Mouse (Mus musculus): Measurements from ENCODE around the gene Gemin5. TPM values are rescaled to one million over a fixed set of nuclear protein-coding genes. Genes with fewer than 3 reads are reported as not detected.
A peak's percentile ranks its signal among the peaks of the same experiment; 100 is the strongest.
"Not testable (repeated sequence)": the region's sequence is repeated elsewhere in the genome, so short reads cannot be mapped to it uniquely, and the experiment has no call there.

Gene Gemin5
- polyA plus RNA-seq (2015; fragmentation: Nextera tagmentation; extraction: Ambion mirVana): 13.9 and 21.2 TPM in 2 replicates

- H3K36me3 ChIP-seq (ENCODE audit: poor library complexity, severe bottlenecking): peaks cover 34% of the 10 kb centered on the region
- H3K9me3 ChIP-seq (replicated peaks): peaks cover 5% of the 10 kb centered on the region; the same call in 1 of the 2 replicates
- peak within 1 kb of the TSS; percentile 66 for H3K4me2 ChIP-seq
- H3K4me3 ChIP-seq: peak within 1 kb of the TSS; percentile 82
- H3K27ac ChIP-seq: no peak within 1 kb of the TSS
- peak within 1 kb of the TSS; percentile 85 for H3K9ac ChIP-seq
- peak; percentile 89 for ATAC-seq
- H3K27me3 ChIP-seq: no peaks in the 10 kb centered on the region
- peaks cover 21% of the 10 kb centered on the region for H3K4me1 ChIP-seq
- 1% methylated on average over 64 of the region's 71 CpGs for WGBS
Observed at GRCm38 (mm10) chr11:58168167-58168915, at the start of gene Gemin5. Gene Gemin5 (minus strand): TSS chr11:58168539.

GRCm38 (mm10) chr11:58216823-58217222, 48.5 kb upstream of the Gemin5 start:
- Histone ChIP-seq H3K4me1 (no peaks in the 10 kb centered on the region), H3K36me3 (ENCODE audit: poor library complexity, severe bottlenecking) (no peaks in the 10 kb centered on the region), H3K4me2 (no peak overlapping the region), H3K9ac (no peak overlapping the region), H3K27me3 (no peaks in the 10 kb centered on the region), H3K9me3 (replicated peaks) (no peaks in the 10 kb centered on the region), H3K27ac (no peak overlapping the region), H3K4me3 (no peak overlapping the region)
- 89% methylated on average over 6 of the region's 6 CpGs for WGBS
- no peak for ATAC-seq

- ATAC-seq: no peak
- H3K4me3 ChIP-seq: no peak overlapping the region
- no peaks in the 10 kb centered on the region for H3K36me3 ChIP-seq (ENCODE audit: poor library complexity, severe bottlenecking)
- no peak overlapping the region for H3K27ac ChIP-seq
- 84% methylated on average over 5 of the region's 5 CpGs for WGBS
- H3K9me3 ChIP-seq (replicated peaks): no peaks in the 10 kb centered on the region
- H3K4me2 ChIP-seq: no peak overlapping the region
- peaks cover 4% of the 10 kb centered on the region; the same call in 1 of the 2 replicates for H3K4me1 ChIP-seq
- H3K27me3 ChIP-seq: no peaks in the 10 kb centered on the region
- H3K9ac ChIP-seq: no peak overlapping the region
Observed at GRCm38 (mm10) chr11:58215814-58216213, 47.5 kb upstream of the Gemin5 start.

GRCm38 (mm10) chr11:58215049-58215430, 46.7 kb upstream of the Gemin5 start:
- WGBS: 43% methylated on average over 2 of the region's 3 CpGs
- peak overlapping the region; percentile 39; the same call in 1 of the 2 replicates for H3K4me2 ChIP-seq
- not testable (repeated sequence) for H3K27me3 ChIP-seq; H3K36me3 ChIP-seq (ENCODE audit: poor library complexity, severe bottlenecking); H3K9ac ChIP-seq; H3K4me3 ChIP-seq; H3K4me1 ChIP-seq; H3K9me3 ChIP-seq (replicated peaks); H3K27ac ChIP-seq; ATAC-seq

GRCm38 (mm10) chr11:58214391-58215048, 46.2 kb upstream of the Gemin5 start:
- Histone ChIP-seq H3K36me3 (ENCODE audit: poor library complexity, severe bottlenecking) (no peaks in the 10 kb centered on the region), H3K4me3 (peak overlapping the region; percentile 25), H3K9ac (no peak overlapping the region), H3K9me3 (replicated peaks) (no peaks in the 10 kb centered on the region), H3K27me3 (no peaks in the 10 kb centered on the region), H3K4me2 (peak overlapping the region; percentile 39), H3K4me1 (peaks cover 4% of the 10 kb centered on the region; the same call in 1 of the 2 replicates), H3K27ac (no peak overlapping the region)
- WGBS: 57% methylated on average over 17 of the region's 17 CpGs
- ATAC-seq: no peak

- 82% methylated on average over 7 of the region's 7 CpGs for WGBS
Observed at GRCm38 (mm10) chr11:58213673-58214342, 45.5 kb upstream of the Gemin5 start.

GRCm38 (mm10) chr11:58211682-58212067, 43.3 kb upstream of the Gemin5 start:
- no peak overlapping the region for H3K4me3 ChIP-seq
- no peak overlapping the region for H3K4me2 ChIP-seq
- H3K9me3 ChIP-seq (replicated peaks): no peaks in the 10 kb centered on the region
- ATAC-seq: no peak
- H3K9ac ChIP-seq: no peak overlapping the region
- WGBS: 8% methylated on average over 2 of the region's 2 CpGs
- no peaks in the 10 kb centered on the region for H3K36me3 ChIP-seq (ENCODE audit: poor library complexity, severe bottlenecking)
- H3K4me1 ChIP-seq: peaks cover 4% of the 10 kb centered on the region; the same call in 1 of the 2 replicates
- H3K27ac ChIP-seq: no peak overlapping the region
- no peaks in the 10 kb centered on the region for H3K27me3 ChIP-seq

More at GRCm38 (mm10) chr11:58213673-58214342, 45.5 kb upstream of the Gemin5 start:
- peaks cover 4% of the 10 kb centered on the region; the same call in 1 of the 2 replicates for H3K4me1 ChIP-seq
- no peaks in the 10 kb centered on the region for H3K9me3 ChIP-seq (replicated peaks)
- no peak overlapping the region for H3K4me2 ChIP-seq
- ATAC-seq: no peak
- no peaks in the 10 kb centered on the region for H3K36me3 ChIP-seq (ENCODE audit: poor library complexity, severe bottlenecking)
- no peak overlapping the region for H3K4me3 ChIP-seq
- no peaks in the 10 kb centered on the region for H3K27me3 ChIP-seq
- no peak overlapping the region for H3K27ac ChIP-seq
- no peak overlapping the region for H3K9ac ChIP-seq

GRCm38 (mm10) chr11:58211062-58211681, 42.8 kb upstream of the Gemin5 start:
- Histone ChIP-seq H3K27ac (no peak overlapping the region), H3K4me1 (peaks cover 4% of the 10 kb centered on the region; the same call in 1 of the 2 replicates), H3K36me3 (ENCODE audit: poor library complexity, severe bottlenecking) (no peaks in the 10 kb centered on the region), H3K4me3 (no peak overlapping the region), H3K9ac (no peak overlapping the region), H3K4me2 (no peak overlapping the region), H3K27me3 (no peaks in the 10 kb centered on the region), H3K9me3 (replicated peaks) (no peaks in the 10 kb centered on the region)
- WGBS: 18% methylated on average over 9 of the region's 9 CpGs
- no peak for ATAC-seq

GRCm38 (mm10) chr11:58210321-58210886, 42.1 kb upstream of the Gemin5 start:
- Histone ChIP-seq H3K4me3 (no peak overlapping the region), H3K9me3 (replicated peaks) (no peaks in the 10 kb centered on the region), H3K4me1 (peaks cover 4% of the 10 kb centered on the region; the same call in 1 of the 2 replicates), H3K27me3 (no peaks in the 10 kb centered on the region), H3K4me2 (no peak overlapping the region), H3K9ac (no peak overlapping the region), H3K27ac (no peak overlapping the region), H3K36me3 (ENCODE audit: poor library complexity, severe bottlenecking) (no peaks in the 10 kb centered on the region)
- WGBS: 96% methylated on average over 1 of the region's 1 CpGs
- no peak for ATAC-seq

GRCm38 (mm10) chr11:58201052-58201451, 32.7 kb upstream of the Gemin5 start:
- H3K27me3 ChIP-seq: no peaks in the 10 kb centered on the region
- H3K4me2 ChIP-seq: no peak overlapping the region
- WGBS: 91% methylated on average over 12 of the region's 12 CpGs
- H3K9me3 ChIP-seq (replicated peaks): no peaks in the 10 kb centered on the region
- ATAC-seq: no peak
- H3K27ac ChIP-seq: no peak overlapping the region
- no peak overlapping the region for H3K9ac ChIP-seq
- no peak overlapping the region for H3K4me3 ChIP-seq
- no peaks in the 10 kb centered on the region for H3K36me3 ChIP-seq (ENCODE audit: poor library complexity, severe bottlenecking)
- peaks cover 5% of the 10 kb centered on the region; the same call in 1 of the 2 replicates for H3K4me1 ChIP-seq

- Histone ChIP-seq H3K4me2 (no peak overlapping the region), H3K4me3 (no peak overlapping the region), H3K9ac (no peak overlapping the region), H3K27ac (no peak overlapping the region), H3K27me3 (no peaks in the 10 kb centered on the region), H3K9me3 (replicated peaks) (no peaks in the 10 kb centered on the region), H3K4me1 (peaks cover 5% of the 10 kb centered on the region; the same call in 1 of the 2 replicates), H3K36me3 (ENCODE audit: poor library complexity, severe bottlenecking) (no peaks in the 10 kb centered on the region)
- no peak for ATAC-seq
- 86% methylated on average over 4 of the region's 4 CpGs for WGBS
Observed at GRCm38 (mm10) chr11:58200226-58200625, 31.9 kb upstream of the Gemin5 start.

Data from forebrain, embryonic 13.5 days (tissue).